Mouse (Mus musculus): ENCODE measurements around the gene Rrp15.
A peak's percentile ranks its signal among the peaks of the same experiment; 100 is the strongest.

- TF ChIP-seq POLR2A (IDR thresholded peaks at IDR 0.05; ENCODE audit: control insufficient read depth, low read depth, low read length) (no peak), CTCF (IDR thresholded peaks at IDR 0.05; ENCODE audit: control insufficient read depth, insufficient read depth, insufficient replicate concordance, low read depth, low read length) (peak; percentile 84; the same call in 1 of the 2 replicates)
Measured at GRCm38 (mm10) chr1:186698583-186699338, 50.4 kb downstream of the Rrp15 start.

Data from testis, adult 2 months (tissue).